Mouse (Mus musculus) MEL (cell line): ENCODE measurements around the gene Wdr62. TPM values are rescaled to one million over a fixed set of nuclear protein-coding genes. Genes with fewer than 3 reads are reported as not detected.

Experiments
- DNase-seq: peaks from one replicate; pipeline ENCODE4 v3.0.0; 2011; ENCODE audit warnings: low read depth, low spot score
- H3K27ac ChIP-seq: 2 replicates; pipeline ENCODE4 v1.5.1; 2012; ENCODE audit warnings: low read depth, mild to moderate bottlenecking, control low read depth, low read length, moderate library complexity; ENCODE audit not compliant: control insufficient read depth
- H3K27me3 ChIP-seq, 2 experiments: fragments of 150-350 bp in 1 of 2; sonication (generic) in 1 of 2; 2 replicates each; pipeline ENCODE4 v1.6.1; 2012; ENCODE audit warnings: low read length in 2 of 2, mild to moderate bottlenecking in 2 of 2, improper control_type of control experiment in 1 of 2, moderate library complexity in 1 of 2; ENCODE audit not compliant: insufficient read depth in 2 of 2, control insufficient read depth in 1 of 2
- H3K36me3 ChIP-seq, 2 experiments: 2 replicates each; pipeline ENCODE4 v1.6.1; 2012 to 2014; ENCODE audit warnings: low read length in 2 of 2, improper control_type of control experiment in 1 of 2, inconsistent platforms in 1 of 2, mild to moderate bottlenecking in 1 of 2; ENCODE audit not compliant: insufficient read depth in 2 of 2, control insufficient read depth in 1 of 2
- H3K4me1 ChIP-seq, 2 experiments: fragments of 150-350 bp in 1 of 2; sonication (generic) in 1 of 2; 2 replicates each; pipeline ENCODE4 v1.6.1; 2012; ENCODE audit warnings: low read length in 2 of 2, improper control_type of control experiment in 1 of 2, mild to moderate bottlenecking in 1 of 2; ENCODE audit not compliant: insufficient read depth in 2 of 2, control insufficient read depth in 1 of 2
- H3K4me3 ChIP-seq, 2 experiments: fragments of 150-350 bp in 1 of 2; sonication (generic) in 1 of 2; 2 replicates each; pipeline ENCODE4 v1.5.1; 2012; ENCODE audit warnings: low read depth in 2 of 2, low read length in 2 of 2, mild to moderate bottlenecking in 2 of 2, moderate library complexity in 2 of 2, control low read depth in 1 of 2, improper control_type of control experiment in 1 of 2; ENCODE audit not compliant: control insufficient read depth in 1 of 2, insufficient read depth in 1 of 2
- H3K79me2 ChIP-seq: 2 replicates; pipeline ENCODE4 v1.6.1; 2012; ENCODE audit warnings: mild to moderate bottlenecking, low read length, moderate library complexity; ENCODE audit not compliant: control insufficient read depth, poor library complexity, insufficient read depth
- H3K9ac ChIP-seq: 2 replicates; pipeline ENCODE4 v1.6.1; 2012; ENCODE audit warnings: low read depth, mild to moderate bottlenecking, control low read depth, low read length, moderate library complexity; ENCODE audit not compliant: control insufficient read depth, poor library complexity, severe bottlenecking
- H3K9me3 ChIP-seq: fragments of 150-350 bp; sonication (generic); replicated peaks from 2 replicates; pipeline ENCODE4 v1.6.1; 2012; ENCODE audit warnings: mild to moderate bottlenecking, low read length, improper control_type of control experiment, moderate library complexity; ENCODE audit not compliant: insufficient read depth
- BHLHE40 ChIP-seq: IDR thresholded peaks from 2 replicates; pipeline ENCODE4 v1.6.1; 2012; ENCODE audit warnings: low read depth, mild to moderate bottlenecking, inconsistent platforms, low read length, improper control_type of control experiment, borderline replicate concordance
- CHD1 ChIP-seq: IDR thresholded peaks from 2 replicates; pipeline ENCODE4 v1.6.1; 2012; ENCODE audit warnings: low read depth, mild to moderate bottlenecking, inconsistent platforms, low read length, improper control_type of control experiment
- CTCF ChIP-seq, 3 experiments: IDR thresholded peaks in 2 of 3; conservative IDR thresholded peaks in 1 of 3; 2 replicates each; pipeline ENCODE4 v1.5.1; 2011 to 2012; ENCODE audit warnings: low read length in 3 of 3, low read depth in 2 of 3, mild to moderate bottlenecking in 2 of 3, improper control_type of control experiment in 1 of 3, inconsistent platforms in 1 of 3, mixed read lengths in 1 of 3, moderate library complexity in 1 of 3; ENCODE audit not compliant: control insufficient read depth in 1 of 3, insufficient read depth in 1 of 3, poor library complexity in 1 of 3, severe bottlenecking in 1 of 3
- E2F4 ChIP-seq: IDR thresholded peaks from 2 replicates; pipeline ENCODE4 v1.6.1; 2011; ENCODE audit warnings: low read depth, low read length, improper control_type of control experiment, borderline replicate concordance
- EP300 ChIP-seq, 2 experiments: IDR thresholded peaks; 2 replicates each; pipeline ENCODE4 v1.6.1; 2011; ENCODE audit warnings: improper control_type of control experiment in 2 of 2, low read length in 2 of 2, low read depth in 1 of 2, mild to moderate bottlenecking in 1 of 2
- ETS1 ChIP-seq: IDR thresholded peaks from 2 replicates; pipeline ENCODE4 v1.6.1; 2012; ENCODE audit warnings: low read depth, mild to moderate bottlenecking, inconsistent platforms, low read length, improper control_type of control experiment, moderate library complexity
- GABPA ChIP-seq: IDR thresholded peaks from 2 replicates; pipeline ENCODE4 v1.6.1; 2012; ENCODE audit warnings: low read depth, mild to moderate bottlenecking, inconsistent platforms, low read length, improper control_type of control experiment, moderate library complexity
- GATA1 ChIP-seq: IDR thresholded peaks from 2 replicates; pipeline ENCODE4 v1.6.1; 2011; ENCODE audit warnings: low read depth, low read length, improper control_type of control experiment
- KAT2A ChIP-seq: conservative IDR thresholded peaks from 2 replicates; pipeline ENCODE4 v1.6.1; 2012; ENCODE audit warnings: low read depth, low read length, improper control_type of control experiment, inconsistent platforms
- MAX ChIP-seq: IDR thresholded peaks from 2 replicates; pipeline ENCODE4 v1.6.1; 2011; ENCODE audit warnings: low read length, improper control_type of control experiment
- MAZ ChIP-seq: IDR thresholded peaks from 2 replicates; pipeline ENCODE4 v1.6.1; 2012; ENCODE audit warnings: low read depth, mild to moderate bottlenecking, inconsistent platforms, low read length, improper control_type of control experiment
- MEF2A ChIP-seq: IDR thresholded peaks from 2 replicates; pipeline ENCODE4 v1.6.1; 2014; ENCODE audit warnings: low read depth, mild to moderate bottlenecking, inconsistent platforms, low read length, improper control_type of control experiment; ENCODE audit not compliant: poor library complexity, insufficient replicate concordance, severe bottlenecking; ENCODE audit errors: extremely low read depth
- MYB ChIP-seq: IDR thresholded peaks from 2 replicates; pipeline ENCODE4 v1.6.1; 2011; ENCODE audit warnings: mild to moderate bottlenecking, low read depth, low read length, improper control_type of control experiment
- NRF1 ChIP-seq: IDR thresholded peaks from 2 replicates; pipeline ENCODE4 v1.6.1; 2014; ENCODE audit warnings: low read depth, mild to moderate bottlenecking, inconsistent platforms, low read length, improper control_type of control experiment, moderate library complexity; ENCODE audit not compliant: poor library complexity, insufficient read depth, severe bottlenecking
- POLR2A ChIP-seq, 2 experiments: IDR thresholded peaks; 2 replicates each; pipeline ENCODE4 v1.6.1; 2011 to 2012; ENCODE audit warnings: low read length in 2 of 2, mild to moderate bottlenecking in 2 of 2, control low read depth in 1 of 2, improper control_type of control experiment in 1 of 2, low read depth in 1 of 2, moderate library complexity in 1 of 2; ENCODE audit not compliant: control insufficient read depth in 1 of 2, insufficient read depth in 1 of 2, poor library complexity in 1 of 2
- POLR2AphosphoS2 ChIP-seq: IDR thresholded peaks from 2 replicates; pipeline ENCODE4 v1.6.1; 2011; ENCODE audit warnings: low read length, improper control_type of control experiment
- RCOR1 ChIP-seq: IDR thresholded peaks from 2 replicates; pipeline ENCODE4 v1.6.1; 2012; ENCODE audit warnings: low read depth, mild to moderate bottlenecking, inconsistent platforms, low read length, improper control_type of control experiment
- SIN3A ChIP-seq: IDR thresholded peaks from 2 replicates; pipeline ENCODE4 v1.6.1; 2012; ENCODE audit warnings: low read length, improper control_type of control experiment, inconsistent platforms
- UBTF ChIP-seq: IDR thresholded peaks from 2 replicates; pipeline ENCODE4 v1.6.1; 2012; ENCODE audit warnings: low read depth, mild to moderate bottlenecking, inconsistent platforms, low read length, improper control_type of control experiment, moderate library complexity, borderline replicate concordance; ENCODE audit not compliant: insufficient read depth
- USF2 ChIP-seq, 2 experiments: IDR thresholded peaks; 2 replicates each; pipeline ENCODE4 v1.6.1; 2011 to 2012; ENCODE audit warnings: improper control_type of control experiment in 2 of 2, low read length in 2 of 2, borderline replicate concordance in 1 of 2, inconsistent platforms in 1 of 2, low read depth in 1 of 2, mild to moderate bottlenecking in 1 of 2; ENCODE audit not compliant: insufficient read depth in 1 of 2
- ZKSCAN1 ChIP-seq: IDR thresholded peaks from 2 replicates; pipeline ENCODE4 v1.6.1; 2012; ENCODE audit warnings: low read depth, mild to moderate bottlenecking, inconsistent platforms, low read length, improper control_type of control experiment, moderate library complexity
- ZNF384 ChIP-seq: IDR thresholded peaks from 2 replicates; pipeline ENCODE4 v1.6.1; 2012; ENCODE audit warnings: low read depth, mild to moderate bottlenecking, inconsistent platforms, low read length, improper control_type of control experiment
- polyA plus RNA-seq, 2 experiments: library from polyadenylated mRNA; stranded (reverse) in 1 of 2; unstranded in 1 of 2; fragments of >175 nt in 1 of 2; fragments of >200 nt in 1 of 2; gene quantifications; 2 replicates each; pipeline versions ENCODE4 v1.2.1 to v1.2.4; 2012; ENCODE audit warnings: low replicate concordance in 2 of 2, low read depth in 1 of 2; ENCODE audit not compliant: insufficient read length in 2 of 2, insufficient read depth in 1 of 2, missing spikeins in 1 of 2
- total RNA-seq: library from RNA; depleted of rRNA; stranded (reverse); fragments of 300-350 nt; gene quantifications from 2 replicates; pipeline ENCODE4 v1.2.3, GENCODE M21; 2012

Gene Wdr62
- total and polyA plus RNA-seq, 3 experiments: 6.5 to 44.8 (median 30.5) TPM

- DNase-seq: no peak
- Histone ChIP-seq H3K79me2 (peaks cover 7% of the 10 kb centered on the region), H3K4me3 (no peak within 1 kb of the TSS), H3K36me3 (no peaks in the 10 kb centered on the region), H3K9me3 (no peaks in the 10 kb centered on the region), H3K9ac (no peak within 1 kb of the TSS), H3K27me3 (no peaks in the 10 kb centered on the region), H3K4me1 (peaks cover 0 to 9% of the 10 kb centered on the region in 2 experiments; a peak in 1 of 4 replicates), H3K27ac (no peak within 1 kb of the TSS)
- TF ChIP-seq UBTF (no peak), POLR2AphosphoS2 (no peak), MEF2A (no peak), USF2 (IDR thresholded peaks at IDR 0.05; ENCODE audit: borderline replicate concordance in 1 of 2, insufficient read depth in 1 of 2, low read depth in 1 of 2, low read length in 2 of 2) (no peak), MAX (no peak), KAT2A (no peak)
Measured at GRCm38 (mm10) chr7:30235625-30236024, 44.6 kb downstream of the Wdr62 start, which contains the start of gene Ovol3. TSS of gene Ovol3 (minus strand) at chr7:30235725.

- Histone ChIP-seq H3K4me3 (no peak overlapping the region), H3K9ac (no peak overlapping the region), H3K9me3 (no peaks in the 10 kb centered on the region), H3K36me3 (no peaks in the 10 kb centered on the region), H3K4me1 (peaks cover 0 to 9% of the 10 kb centered on the region in 2 experiments; a peak in 1 of 4 replicates), H3K27ac (no peak overlapping the region), H3K27me3 (no peaks in the 10 kb centered on the region), H3K79me2 (peaks cover 7% of the 10 kb centered on the region)
- TF ChIP-seq POLR2AphosphoS2: no peak
- no peak for TF ChIP-seq E2F4
- no peak for TF ChIP-seq EP300 (IDR thresholded peaks at IDR 0.05; ENCODE audit: low read depth in 1 of 2, low read length in 2 of 2)
- no peak for TF ChIP-seq GABPA
- no peak for TF ChIP-seq BHLHE40
- no peak for TF ChIP-seq SIN3A
- TF ChIP-seq ZNF384: no peak
- no peak for TF ChIP-seq RCOR1
- no peak for TF ChIP-seq MAZ
- no peak for TF ChIP-seq MYB
- no peak for TF ChIP-seq MEF2A
- TF ChIP-seq CTCF (IDR thresholded peaks at IDR 0.05 in 2 of 3, conservative IDR thresholded peaks at IDR 0.05 in 1 of 3; ENCODE audit: control insufficient read depth in 1 of 3, insufficient read depth in 1 of 3, low read depth in 2 of 3, low read length in 3 of 3, poor library complexity in 1 of 3, severe bottlenecking in 1 of 3): no peak
- TF ChIP-seq ZKSCAN1: no peak
- TF ChIP-seq POLR2A (IDR thresholded peaks at IDR 0.05; ENCODE audit: control insufficient read depth in 1 of 2, insufficient read depth in 1 of 2, low read depth in 1 of 2, low read length in 2 of 2, poor library complexity in 1 of 2): no peak
- no peak for TF ChIP-seq ETS1
- no peak for TF ChIP-seq NRF1
- no peak for TF ChIP-seq CHD1
- TF ChIP-seq MAX: no peak
- TF ChIP-seq GATA1: no peak
- no peak for DNase-seq
Measured at GRCm38 (mm10) chr7:30235091-30235490, 45.1 kb downstream of the Wdr62 start.
